Mouse (Mus musculus) thymus, adult 2 months (tissue): Measurements from ENCODE around the gene Myo1f. TPM values are rescaled to one million over a fixed set of nuclear protein-coding genes. Genes with fewer than 3 reads are reported as not detected.

Experiments
- DNase-seq: peaks from one replicate; pipeline ENCODE4 v3.0.0; 2021
- H3K27ac ChIP-seq: fragments of 200-500 bp; 2 replicates; pipeline ENCODE4 v1.5.1; 2012; ENCODE audit warnings: low read length, control low read depth; ENCODE audit not compliant: control insufficient read depth, insufficient read depth
- H3K27me3 ChIP-seq: fragments of 200-500 bp; 2 replicates; pipeline ENCODE4 v1.6.1; 2012; ENCODE audit warnings: mild to moderate bottlenecking, low read length, moderate library complexity, mixed read lengths; ENCODE audit not compliant: control insufficient read depth, insufficient read depth
- H3K36me3 ChIP-seq: fragments of 200-500 bp; 2 replicates; pipeline ENCODE4 v1.6.1; 2012; ENCODE audit warnings: mild to moderate bottlenecking, low read length, moderate library complexity; ENCODE audit not compliant: control insufficient read depth, insufficient read depth
- H3K4me1 ChIP-seq: fragments of 200-500 bp; replicated peaks from 2 replicates; pipeline ENCODE4 v1.6.1; 2012; ENCODE audit warnings: low read length; ENCODE audit not compliant: control insufficient read depth, insufficient read depth
- H3K4me3 ChIP-seq: fragments of 200-500 bp; 2 replicates; pipeline ENCODE4 v1.5.1; 2012; ENCODE audit warnings: mild to moderate bottlenecking, low read length, control low read depth, moderate library complexity; ENCODE audit not compliant: control insufficient read depth, insufficient read depth
- CTCF ChIP-seq: fragments of 200-500 bp; IDR thresholded peaks from 2 replicates; pipeline ENCODE4 v1.5.1; 2012; ENCODE audit warnings: mild to moderate bottlenecking, control low read depth, low read length, moderate library complexity, borderline replicate concordance; ENCODE audit not compliant: control insufficient read depth, poor library complexity, insufficient read depth; ENCODE audit errors: extremely low read depth
- POLR2A ChIP-seq: fragments of 200-500 bp; IDR thresholded peaks from 2 replicates; pipeline ENCODE4 v1.6.1; 2012; ENCODE audit warnings: mild to moderate bottlenecking, low read length, control low read depth, moderate library complexity; ENCODE audit not compliant: control insufficient read depth, poor library complexity, insufficient read depth; ENCODE audit errors: extremely low read depth
- WGBS: fragments of 180-500 bp; shearing (Covaris S2); methylation state at CpG from one replicate; pipeline ENCODE4 v1.1.7; 2018; 5-methylcytosine and 5-hydroxymethylcytosine counted together
- polyA plus RNA-seq: library from polyadenylated mRNA; depleted of rRNA; stranded (reverse); fragments of >200 nt; gene quantifications from 2 replicates; pipeline ENCODE4 v1.2.3, GENCODE M21; 2012

Myo1f gene
- polyA plus RNA-seq, 1 experiment, result 14.9 TPM

- H3K27ac ChIP-seq, result no peak overlapping the region
- TF ChIP-seq POLR2A (no peak), CTCF (no peak)
- no peaks in the 10 kb centered on the region for H3K27me3 ChIP-seq
- WGBS, result 57% methylated on average over 1 of the region's 1 CpGs
- no peak overlapping the region for H3K4me3 ChIP-seq
- H3K36me3 ChIP-seq, result no peaks in the 10 kb centered on the region
- DNase-seq, result no peak
- H3K4me1 ChIP-seq, result no peaks in the 10 kb centered on the region
These were observed 9.1 kb downstream of the Myo1f start for GRCm38 (mm10) chr17:33564599-33564998.

- Histone ChIP-seq H3K27me3 (no peaks in the 10 kb centered on the region), H3K4me1 (no peaks in the 10 kb centered on the region), H3K36me3 (no peaks in the 10 kb centered on the region), H3K27ac (no peak overlapping the region), H3K4me3 (no peak overlapping the region)
- WGBS, result 16% methylated on average over 2 of the region's 2 CpGs
- DNase-seq, result no peak
- TF ChIP-seq CTCF, result no peak
These were observed 10.7 kb downstream of the Myo1f start for GRCm38 (mm10) chr17:33566182-33566581.

- 93% methylated on average over 4 of the region's 4 CpGs for WGBS
- Histone ChIP-seq H3K4me3 (no peak overlapping the region), H3K27me3 (no peaks in the 10 kb centered on the region), H3K36me3 (no peaks in the 10 kb centered on the region), H3K4me1 (no peaks in the 10 kb centered on the region), H3K27ac (no peak overlapping the region)
- DNase-seq, result no peak
- TF ChIP-seq POLR2A (no peak), CTCF (no peak)
These were observed 28.6 kb downstream of the Myo1f start for GRCm38 (mm10) chr17:33584061-33584460.

GRCm38 (mm10) chr17:33586011-33586410 is 30.5 kb downstream of the Myo1f start:
- Histone ChIP-seq H3K36me3 (no peaks in the 10 kb centered on the region), H3K27me3 (no peaks in the 10 kb centered on the region), H3K27ac (no peak overlapping the region), H3K4me1 (no peaks in the 10 kb centered on the region), H3K4me3 (no peak overlapping the region)
- DNase-seq, result no peak
- no peak for TF ChIP-seq POLR2A
- TF ChIP-seq CTCF, result no peak
- 96% methylated on average over 17 of the region's 17 CpGs for WGBS

GRCm38 (mm10) chr17:33597271-33597670 is 41.8 kb downstream of the Myo1f start:
- no peak for TF ChIP-seq POLR2A
- no peak for TF ChIP-seq CTCF
- no peaks in the 10 kb centered on the region for H3K27me3 ChIP-seq
- no peaks in the 10 kb centered on the region for H3K4me1 ChIP-seq
- no peaks in the 10 kb centered on the region for H3K36me3 ChIP-seq
- DNase-seq, result no peak
- no peak overlapping the region for H3K4me3 ChIP-seq
- no peak overlapping the region for H3K27ac ChIP-seq

- Histone ChIP-seq H3K4me3 (no peak overlapping the region), H3K27ac (no peak overlapping the region), H3K36me3 (no peaks in the 10 kb centered on the region), H3K4me1 (no peaks in the 10 kb centered on the region), H3K27me3 (no peaks in the 10 kb centered on the region)
- DNase-seq, result no peak
- 96% methylated on average over 5 of the region's 5 CpGs for WGBS
- TF ChIP-seq POLR2A (no peak), CTCF (no peak)
These were observed 43.0 kb downstream of the Myo1f start for GRCm38 (mm10) chr17:33598506-33598905.

- Histone ChIP-seq H3K27ac (no peak overlapping the region), H3K27me3 (no peaks in the 10 kb centered on the region), H3K4me3 (no peak overlapping the region), H3K4me1 (no peaks in the 10 kb centered on the region), H3K36me3 (no peaks in the 10 kb centered on the region)
- 96% methylated on average over 8 of the region's 8 CpGs for WGBS
- TF ChIP-seq CTCF (no peak), POLR2A (no peak)
- no peak for DNase-seq
These were observed 44.4 kb downstream of the Myo1f start for GRCm38 (mm10) chr17:33599836-33600475.
